Mouse (Mus musculus): ENCODE measurements around the gene Lingo4. TPM values are rescaled to one million over a fixed set of nuclear protein-coding genes. Genes with fewer than 3 reads are reported as not detected.

Lingo4 gene
- total RNA-seq (2023): under 1 TPM; 0.15 to 0.18 TPM

DNA sequence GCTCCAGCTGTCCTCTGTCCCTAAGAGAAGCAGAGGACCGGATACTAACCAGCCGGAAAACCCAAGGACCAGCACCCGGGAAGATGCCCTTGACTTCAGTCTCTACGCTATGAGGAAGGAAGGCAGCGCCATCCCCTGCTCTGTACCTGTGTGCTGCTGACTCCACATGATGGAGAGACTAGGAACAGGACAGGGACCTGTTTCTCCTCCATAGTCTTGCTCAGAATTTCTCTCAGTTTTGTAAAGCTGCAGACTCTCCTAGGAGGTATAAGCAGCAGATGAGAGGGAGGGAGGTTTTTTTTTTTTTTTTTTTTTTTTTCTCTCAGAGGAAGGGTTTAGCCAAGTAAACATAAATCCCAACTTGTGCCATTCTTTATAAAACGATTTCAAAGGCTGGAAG is at the start of gene Lingo4:
Gene Lingo4, plus strand, starts transcription at position 301 of the 400 bp plus-strand sequence.

DNA sequence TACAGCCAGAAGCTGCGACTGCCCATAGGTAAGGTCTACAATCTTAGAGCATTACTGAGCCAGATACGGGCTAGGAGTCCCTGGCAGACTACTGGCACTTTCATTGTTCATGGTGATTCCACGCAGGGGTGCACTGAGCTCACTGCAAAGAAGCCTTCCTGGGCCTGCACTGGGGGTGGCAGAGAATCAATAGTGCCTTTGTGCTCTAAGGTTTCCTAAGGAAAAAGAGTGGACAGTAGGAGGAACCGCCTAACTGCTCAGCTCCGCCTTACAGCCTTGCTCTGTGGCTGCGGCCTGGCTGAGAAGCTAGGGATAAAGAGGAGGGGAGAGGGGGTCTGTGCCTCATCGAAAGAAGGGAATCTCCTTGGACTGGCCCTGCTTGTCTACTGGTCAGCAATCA is 36.2 kb upstream of the Lingo4 start, which contains the start of gene C2cd4d:
Gene C2cd4d, plus strand, starts transcription at position 301 of the 400 bp plus-strand sequence.

DNA sequence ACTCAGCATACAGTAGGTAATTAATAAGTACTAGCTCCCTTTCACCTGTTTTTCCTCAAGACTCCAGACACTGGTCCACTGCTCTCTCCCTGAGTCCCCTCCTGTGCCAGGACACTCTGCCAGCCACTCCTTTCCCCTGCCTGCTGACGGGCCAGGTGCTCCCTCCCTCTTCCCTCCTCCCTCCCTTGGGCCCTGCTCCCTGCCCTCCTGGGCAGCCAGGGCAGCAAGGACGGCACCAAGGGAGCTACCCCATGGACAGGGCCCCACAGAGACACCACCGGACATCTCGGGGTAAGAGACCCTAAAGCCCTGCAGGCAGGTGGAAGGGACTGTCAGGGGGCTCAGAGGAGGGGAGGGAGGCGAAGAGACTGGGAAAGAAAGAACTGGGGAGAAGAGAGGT is 25.7 kb upstream of the Lingo4 start, which contains the start of gene Rorc:
Gene Rorc, plus strand, starts transcription at position 154 of the 400 bp plus-strand sequence.

DNA sequence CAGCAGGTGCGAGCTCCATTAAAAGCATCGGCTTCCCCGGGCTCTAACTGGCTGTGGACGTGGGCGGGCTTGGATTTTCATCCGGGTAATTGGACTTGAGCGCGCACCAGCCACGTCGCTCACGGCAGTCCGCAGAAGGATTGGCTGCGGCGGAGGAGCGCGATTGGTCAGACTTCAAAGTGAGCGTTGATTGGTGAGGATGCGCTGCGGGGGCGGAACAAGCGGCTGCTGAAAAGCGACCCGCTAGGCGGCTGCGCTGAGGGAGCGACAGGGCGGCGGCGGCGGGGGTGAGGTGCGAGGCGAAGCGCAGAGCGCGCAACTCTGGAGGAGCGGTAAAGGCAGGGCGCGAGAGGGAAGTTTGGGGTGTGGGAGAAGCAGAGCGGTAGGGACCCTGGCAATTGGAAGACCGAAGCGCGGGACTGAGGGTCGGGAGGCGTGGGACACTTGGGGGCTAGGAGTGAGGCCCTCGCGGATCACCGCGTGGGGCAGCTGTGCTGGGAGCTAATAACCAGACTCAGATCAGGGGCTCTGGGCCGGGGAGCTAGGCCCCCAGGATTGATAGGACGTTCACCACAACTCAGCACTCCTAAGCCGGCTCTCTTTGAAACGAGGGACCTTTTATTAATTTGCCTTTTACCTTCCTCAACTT is 14.8 kb downstream of the Lingo4 start, which contains the start of gene Tdrkh:
Gene Tdrkh, plus strand, starts transcription at position 243 of the 649 bp plus-strand sequence.

DNA sequence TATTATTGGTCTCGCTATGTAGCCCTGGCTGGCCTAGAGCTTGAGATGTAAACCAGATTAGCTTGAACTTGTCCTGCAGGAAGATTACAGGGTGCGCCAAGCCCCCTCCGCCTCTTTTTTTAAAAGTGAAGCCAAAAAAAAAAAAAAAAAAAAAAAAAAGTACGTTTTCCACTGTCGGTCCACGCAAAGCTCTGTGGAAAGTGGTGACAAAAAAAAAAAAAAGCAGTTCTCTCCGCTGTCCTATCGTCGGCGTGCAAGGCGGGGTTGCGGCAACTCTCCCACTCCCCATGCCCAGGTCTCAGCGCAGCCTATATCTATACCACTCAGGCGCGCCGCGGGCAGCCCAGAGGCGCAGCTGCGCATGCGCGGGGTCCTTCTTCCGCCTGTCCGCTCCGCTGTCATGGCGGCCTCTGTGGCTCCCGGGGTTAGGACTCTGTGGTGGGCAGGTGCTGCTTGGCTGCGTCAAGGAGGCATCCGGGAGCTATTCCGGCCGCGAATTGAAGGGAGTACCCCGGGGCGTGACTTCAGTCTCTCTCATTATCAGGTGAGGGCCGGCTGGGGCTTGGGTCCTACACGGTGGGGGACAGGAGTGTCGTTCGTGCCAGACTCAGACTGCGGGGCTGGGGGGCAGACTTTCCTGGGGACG is 44.8 kb downstream of the Lingo4 start, which contains the start of gene Mrpl9:
Gene Mrpl9, plus strand, starts transcription at position 368 of the 646 bp plus-strand sequence.

DNA sequence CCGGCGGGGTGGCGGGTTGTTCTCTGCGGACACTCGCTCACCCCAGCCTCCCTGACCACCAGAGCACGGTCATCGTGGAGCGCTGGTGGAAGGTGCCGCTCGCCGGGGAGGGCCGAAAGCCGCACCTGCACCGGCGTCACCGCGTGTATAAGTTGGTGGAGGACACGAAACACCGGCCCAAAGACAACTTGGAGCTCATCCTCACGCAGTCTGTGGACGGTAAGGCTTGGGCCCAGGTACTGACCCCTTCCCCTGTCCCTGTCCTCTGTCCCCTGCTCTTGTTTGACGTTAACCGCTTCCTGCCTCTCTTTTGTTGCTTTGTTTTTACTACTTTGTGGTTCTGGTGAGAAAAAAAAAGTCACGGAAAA is 45.3 kb downstream of the Lingo4 start, which contains the start of gene Oaz3:
Gene Oaz3, minus strand, starts transcription at position 319 of the 368 bp plus-strand sequence.

Other genes starting within 250 kb of the Lingo4 start
- not detected for gene Gm10696, start 220.3 kb upstream of the Lingo4 start, total RNA-seq (2023)
- not detected for gene Gm5286, start 201.8 kb upstream of the Lingo4 start, total RNA-seq (2023)
- not detected for gene Gm4778, start 134.5 kb upstream of the Lingo4 start, total RNA-seq (2023)
- 1 to 10 TPM; 1.1 to 3.7 TPM for gene Them4, start 88.4 kb upstream of the Lingo4 start, total RNA-seq (2023)
- gene Them5, start 56.4 kb upstream of the Lingo4 start, total RNA-seq (2023): not detected
- not detected for gene C2cd4d, start 36.1 kb upstream of the Lingo4 start, total RNA-seq (2023)
- gene Rorc, start 25.7 kb upstream of the Lingo4 start, total RNA-seq (2023): 1 to 10 TPM; 1.0 to 1.1 TPM
- gene Tdrkh, start 14.8 kb downstream of the Lingo4 start, total RNA-seq (2023): 1 to 10 TPM; 4.6 to 7.5 TPM
- gene Mrpl9, start 44.8 kb downstream of the Lingo4 start, total RNA-seq (2023): 10 to 100 TPM; 25.2 to 25.9 TPM
- not detected for gene Oaz3, start 45.4 kb downstream of the Lingo4 start, total RNA-seq (2023)
- under 1 TPM in 1 of 2 experiments, not detected in 1; 0.49 TPM for gene Celf3, start 79.8 kb downstream of the Lingo4 start, total RNA-seq (2023)
- gene Riiad1, start 81.8 kb downstream of the Lingo4 start, total RNA-seq (2023): not detected
- gene Snx27, start 184.2 kb downstream of the Lingo4 start, total RNA-seq (2023): 10 to 100 TPM; 37.8 to 40.6 TPM
- gene Gm10972, start 244.6 kb downstream of the Lingo4 start, total RNA-seq (2023): not detected

Measured in monocyte, adult 59 days (primary cell).